Mouse (Mus musculus): ENCODE results near the gene Rdh16f1. TPM values are rescaled to one million over a fixed set of nuclear protein-coding genes. Genes with fewer than 3 reads are reported as not detected.
"Not testable (repeated sequence)": the region's sequence is repeated elsewhere in the genome, so short reads cannot be mapped to it uniquely, and the experiment has no call there.

Rdh16f1 gene
- polyA plus RNA-seq, 1 experiment from 2014 or later = not detected

DNA sequence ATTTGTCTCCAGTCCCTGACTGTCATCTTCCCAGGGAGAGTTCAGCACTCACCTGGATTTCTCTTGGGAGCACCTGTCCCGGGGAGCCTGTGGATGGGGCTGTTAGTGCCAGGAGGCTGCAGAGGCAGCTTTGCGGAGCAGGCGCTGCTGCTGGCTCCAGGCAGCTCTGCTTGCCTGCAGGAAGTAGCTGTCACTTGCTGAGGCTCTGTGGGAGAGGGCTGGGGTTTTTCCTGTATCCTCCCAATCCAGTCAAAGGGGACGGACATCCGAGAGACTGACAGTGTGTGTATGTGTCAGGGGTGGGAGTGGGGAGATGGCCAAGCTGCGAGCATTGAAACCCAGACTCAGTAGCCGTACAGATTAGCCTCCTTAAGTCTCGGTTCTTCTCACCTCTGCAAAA, 8.0 kb upstream of the Rdh16f1 start, which contains the start of gene Gpr182:
TSS of gene Gpr182 (minus strand) at position 185 of the 400 bp plus-strand sequence.
- Histone ChIP-seq H3K9me3 (no peaks in the 10 kb centered on the region), H3K36me3 (peaks cover 26% of the 10 kb centered on the region), H3K9ac (replicated peaks) (0 out of 2 replicates have a peak within 1 kb of the TSS, but pooled peaks have one; percentile 12), H3K4me1 (replicated peaks) (peaks cover 12% of the 10 kb centered on the region), H3K27me3 (no peaks in the 10 kb centered on the region), H3K27ac (no peak within 1 kb of the TSS), H3K4me3 (replicated peaks) (no peak within 1 kb of the TSS), H3K4me2 (replicated peaks) (no peak within 1 kb of the TSS)
- WGBS = 63% methylated on average over 8 of the region's 8 CpGs
- no peak for ATAC-seq

DNA sequence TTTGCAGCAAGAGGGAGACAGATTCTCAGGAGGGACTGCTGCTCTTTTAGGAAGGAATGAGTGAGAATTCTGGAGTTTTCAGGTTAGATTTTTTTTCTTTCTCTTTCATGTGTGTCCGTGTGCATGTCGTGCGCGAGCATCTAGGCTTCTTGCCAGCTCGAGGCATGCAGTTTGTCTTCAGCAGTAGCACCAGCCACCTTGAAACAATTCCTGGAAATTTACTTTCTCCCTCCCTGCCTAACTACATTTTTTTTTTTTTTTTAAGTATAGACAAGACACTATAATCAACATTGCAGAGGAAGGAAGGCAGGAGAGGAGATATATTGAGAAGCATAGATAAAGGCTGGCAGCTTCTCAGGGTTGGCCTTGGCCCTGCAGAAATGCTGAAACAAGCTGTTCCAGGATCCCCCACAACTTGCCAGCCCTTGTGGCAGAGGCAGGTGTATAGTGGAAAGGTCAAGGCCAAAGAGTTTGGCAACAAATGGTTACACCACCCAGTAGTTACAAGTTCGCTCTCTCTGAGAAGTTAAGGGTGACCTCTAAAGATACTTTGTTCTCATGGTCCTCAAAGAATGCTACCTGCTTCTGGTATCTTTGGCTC, 4.9 kb upstream of the Rdh16f1 start:
- Histone ChIP-seq H3K4me3 (replicated peaks) (no peak overlapping the region), H3K9me3 (no peaks in the 10 kb centered on the region), H3K4me2 (replicated peaks) (no peak overlapping the region), H3K27ac (no peak overlapping the region), H3K9ac (replicated peaks) (no peak overlapping the region), H3K36me3 (no peaks in the 10 kb centered on the region), H3K4me1 (replicated peaks) (peaks cover 4% of the 10 kb centered on the region; the same call in 1 of the 2 replicates), H3K27me3 (no peaks in the 10 kb centered on the region)
- 88% methylated on average over 6 of the region's 6 CpGs for WGBS
- no peak for ATAC-seq

DNA sequence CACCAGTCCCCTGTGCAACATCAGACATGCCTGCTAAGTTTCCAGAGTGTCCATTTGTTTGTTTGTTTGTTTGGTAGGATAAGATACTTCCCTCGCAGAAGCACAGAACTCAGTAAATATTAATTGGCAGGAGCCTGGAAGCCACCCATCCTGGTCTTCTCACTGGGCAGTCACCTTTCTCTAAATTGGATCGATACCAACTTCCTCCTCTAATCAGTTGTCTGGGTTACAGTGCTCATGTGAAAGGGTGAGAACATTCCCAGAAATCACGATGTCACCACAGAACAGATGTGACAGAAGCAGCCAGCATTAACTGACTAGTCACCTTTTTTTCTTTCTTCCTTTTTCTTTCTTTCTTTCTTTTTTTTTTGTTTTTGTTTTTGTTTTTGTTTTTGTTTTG, 4.3 kb upstream of the Rdh16f1 start:
- no peaks in the 10 kb centered on the region for H3K36me3 ChIP-seq
- no peaks in the 10 kb centered on the region for H3K9me3 ChIP-seq
- no peak overlapping the region for H3K4me3 ChIP-seq (replicated peaks)
- H3K27ac ChIP-seq = no peak overlapping the region
- H3K9ac ChIP-seq (replicated peaks) = no peak overlapping the region
- ATAC-seq = no peak
- WGBS = 85% methylated on average over 3 of the region's 3 CpGs
- H3K4me2 ChIP-seq (replicated peaks) = no peak overlapping the region
- H3K27me3 ChIP-seq = no peaks in the 10 kb centered on the region
- no peaks in the 10 kb centered on the region for H3K4me1 ChIP-seq (replicated peaks)

DNA sequence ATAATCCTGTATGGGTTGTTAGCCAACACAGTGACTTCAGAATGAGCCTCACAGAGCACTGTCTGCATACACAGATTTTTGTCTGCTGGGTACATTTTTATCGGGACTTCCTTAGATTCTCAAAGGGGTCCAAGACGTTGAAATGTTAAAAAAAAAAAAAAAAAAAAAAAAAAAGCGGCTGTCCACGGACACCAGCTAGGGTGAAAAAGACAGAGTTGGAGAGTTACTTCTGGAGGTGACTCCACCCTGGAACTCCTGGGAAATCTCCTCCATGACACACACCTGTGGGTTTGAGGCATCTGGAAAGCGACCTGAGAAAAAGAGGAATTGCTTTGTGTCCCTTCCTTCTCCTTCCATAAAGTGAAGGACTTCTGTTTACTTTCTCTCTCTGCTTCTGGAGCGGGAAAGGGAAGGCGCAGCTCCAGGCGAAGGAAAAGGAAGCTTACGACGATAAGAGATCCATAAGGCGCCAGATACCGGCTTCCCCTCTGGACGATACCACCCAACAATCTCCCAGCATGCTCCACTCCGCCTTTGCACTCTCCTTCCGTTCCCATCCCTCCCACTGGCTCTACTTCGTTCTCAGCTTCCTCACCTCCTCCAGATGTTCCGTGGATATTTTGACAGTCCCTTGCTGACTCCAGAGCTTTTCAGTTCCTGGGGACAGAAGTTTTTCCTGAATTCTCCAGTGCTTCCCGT, 3.7 kb upstream of the Rdh16f1 start:
- no peaks in the 10 kb centered on the region for H3K4me1 ChIP-seq (replicated peaks)
- ATAC-seq = no peak
- H3K9me3 ChIP-seq = no peaks in the 10 kb centered on the region
- peak overlapping the region; percentile 17 for H3K4me2 ChIP-seq (replicated peaks)
- no peak overlapping the region for H3K4me3 ChIP-seq (replicated peaks)
- H3K27me3 ChIP-seq = no peaks in the 10 kb centered on the region
- H3K27ac ChIP-seq = no peak overlapping the region
- H3K36me3 ChIP-seq = no peaks in the 10 kb centered on the region
- WGBS = 47% methylated on average over 18 of the region's 18 CpGs
- no peak overlapping the region for H3K9ac ChIP-seq (replicated peaks)

DNA sequence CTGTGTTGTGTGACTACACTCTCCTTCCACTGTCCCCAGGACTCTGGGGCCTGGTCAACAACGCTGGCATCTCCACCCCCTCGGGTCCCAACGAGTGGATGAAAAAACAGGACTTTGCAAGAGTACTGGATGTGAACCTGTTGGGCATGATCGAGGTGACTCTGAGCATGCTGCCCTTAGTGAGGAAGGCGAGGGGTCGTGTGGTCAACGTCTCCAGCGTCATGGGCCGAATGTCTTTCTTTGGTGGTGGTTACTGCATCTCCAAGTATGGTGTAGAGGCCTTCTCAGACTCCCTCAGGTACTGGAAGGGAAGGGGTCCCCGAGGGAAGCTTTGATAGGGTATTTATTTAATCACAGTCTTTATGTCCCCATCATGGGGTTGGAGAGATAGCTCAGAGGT, 3.3 kb downstream of the Rdh16f1 start:
- not testable (repeated sequence) for H3K4me1 ChIP-seq (replicated peaks); ATAC-seq; H3K4me3 ChIP-seq (replicated peaks); H3K27ac ChIP-seq; H3K36me3 ChIP-seq; H3K9me3 ChIP-seq; H3K9ac ChIP-seq (replicated peaks); H3K4me2 ChIP-seq (replicated peaks); H3K27me3 ChIP-seq
- 86% methylated on average over 10 of the region's 10 CpGs for WGBS

DNA sequence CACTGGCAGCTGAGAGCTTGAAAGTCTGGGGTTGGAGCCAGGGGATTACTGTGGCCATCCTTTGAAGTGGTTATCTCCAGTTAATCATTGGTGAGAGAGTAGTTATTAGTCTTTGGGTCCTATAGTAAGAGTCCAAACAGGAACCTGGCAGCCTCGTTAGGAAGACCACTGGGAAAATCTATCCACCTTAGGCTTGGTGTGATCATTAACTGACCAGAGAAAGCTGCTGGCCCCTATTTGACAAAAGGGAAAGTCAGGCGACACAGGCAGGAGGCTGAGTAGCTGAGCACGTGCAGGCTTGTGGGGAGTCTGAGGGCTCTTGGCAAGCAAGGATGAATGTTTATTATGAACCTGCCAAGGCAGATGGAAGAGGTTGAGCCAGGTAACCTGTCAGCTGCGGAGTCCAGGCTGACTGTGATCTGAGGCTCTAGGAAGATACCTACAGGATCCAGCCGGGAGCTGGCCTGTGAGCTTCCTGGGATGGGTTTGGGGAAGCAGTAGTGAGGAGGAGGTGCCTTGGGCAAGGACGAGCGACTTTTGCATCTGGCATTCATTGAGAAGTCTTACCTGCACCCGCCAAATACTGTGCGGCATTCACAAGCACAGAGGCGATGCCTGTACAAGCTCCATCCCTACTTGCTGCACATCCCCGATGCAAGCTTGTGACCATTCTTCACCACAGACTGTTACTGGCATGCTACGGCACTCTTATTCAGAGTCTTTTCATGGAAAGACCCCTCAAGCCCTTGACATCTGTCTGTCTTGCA, 4.5 kb downstream of the Rdh16f1 start:
- H3K4me3 ChIP-seq (replicated peaks) = no peak overlapping the region
- no peaks in the 10 kb centered on the region for H3K4me1 ChIP-seq (replicated peaks)
- H3K9ac ChIP-seq (replicated peaks) = no peak overlapping the region
- no peaks in the 10 kb centered on the region for H3K36me3 ChIP-seq
- no peaks in the 10 kb centered on the region for H3K27me3 ChIP-seq
- no peak overlapping the region for H3K27ac ChIP-seq
- no peaks in the 10 kb centered on the region for H3K9me3 ChIP-seq
- WGBS = 74% methylated on average over 12 of the region's 12 CpGs
- H3K4me2 ChIP-seq (replicated peaks) = no peak overlapping the region
- ATAC-seq = no peak

DNA sequence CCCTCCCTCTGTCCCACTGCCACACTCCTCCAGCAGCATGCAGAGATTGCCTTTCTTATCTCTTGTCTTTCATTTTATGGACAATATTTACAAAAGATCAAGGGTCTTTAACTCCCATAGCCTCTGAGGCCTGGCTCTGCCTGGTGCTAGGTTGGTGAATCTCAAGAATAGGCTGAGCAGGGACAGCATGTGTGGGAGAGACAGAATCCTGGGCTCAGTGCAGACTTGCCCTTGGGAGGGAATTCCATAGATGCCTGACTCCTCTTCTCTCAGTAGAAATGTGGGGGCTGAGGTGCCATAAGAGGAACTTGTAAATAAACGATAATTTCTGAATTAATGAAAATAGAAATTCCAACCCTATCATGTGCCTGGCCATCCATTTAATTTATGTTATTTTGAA, 7.0 kb downstream of the Rdh16f1 start:
- no peaks in the 10 kb centered on the region for H3K36me3 ChIP-seq
- no peak overlapping the region for H3K27ac ChIP-seq

DNA sequence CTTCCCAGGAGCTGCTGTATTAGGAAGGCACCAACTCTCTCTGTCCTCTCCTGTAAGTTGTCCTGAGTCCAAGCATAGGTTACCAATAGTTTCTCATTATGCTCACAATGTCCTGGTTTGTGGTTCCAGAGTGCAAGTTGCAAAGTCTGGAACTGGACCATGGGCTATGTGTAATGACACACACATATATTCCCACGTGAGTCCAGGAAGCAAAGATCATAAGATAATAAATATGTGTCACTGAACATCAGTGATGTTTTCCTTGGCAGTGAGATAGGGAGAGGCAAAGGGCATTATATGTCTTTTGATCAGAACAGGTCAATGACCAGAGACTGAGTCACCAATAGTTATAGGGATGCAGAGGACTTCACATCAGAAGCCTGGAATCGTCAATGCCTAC, 16.4 kb downstream of the Rdh16f1 start, which contains the start of gene Rdh9:
TSS of gene Rdh9 (plus strand) at position 376 of the 400 bp plus-strand sequence.
- no peak within 1 kb of the TSS for H3K9ac ChIP-seq (replicated peaks)
- H3K4me3 ChIP-seq (replicated peaks) = no peak within 1 kb of the TSS
- no peaks in the 10 kb centered on the region for H3K27me3 ChIP-seq
- no peak for ATAC-seq
- H3K36me3 ChIP-seq = no peaks in the 10 kb centered on the region
- no peak within 1 kb of the TSS for H3K27ac ChIP-seq
- H3K9me3 ChIP-seq = no peaks in the 10 kb centered on the region
- H3K4me1 ChIP-seq (replicated peaks) = no peaks in the 10 kb centered on the region
- WGBS = 83% methylated on average over 2 of the region's 2 CpGs
- no peak within 1 kb of the TSS for H3K4me2 ChIP-seq (replicated peaks)

More for the DNA sequence above, 7.0 kb downstream of the Rdh16f1 start:
- Histone ChIP-seq H3K4me3 (replicated peaks) (no peak overlapping the region), H3K4me2 (replicated peaks) (no peak overlapping the region), H3K27me3 (no peaks in the 10 kb centered on the region), H3K9me3 (no peaks in the 10 kb centered on the region), H3K4me1 (replicated peaks) (no peaks in the 10 kb centered on the region), H3K9ac (replicated peaks) (no peak overlapping the region)
- no peak for ATAC-seq
- 97% methylated on average over 1 of the region's 1 CpGs for whole genome bisulfite sequencing

DNA sequence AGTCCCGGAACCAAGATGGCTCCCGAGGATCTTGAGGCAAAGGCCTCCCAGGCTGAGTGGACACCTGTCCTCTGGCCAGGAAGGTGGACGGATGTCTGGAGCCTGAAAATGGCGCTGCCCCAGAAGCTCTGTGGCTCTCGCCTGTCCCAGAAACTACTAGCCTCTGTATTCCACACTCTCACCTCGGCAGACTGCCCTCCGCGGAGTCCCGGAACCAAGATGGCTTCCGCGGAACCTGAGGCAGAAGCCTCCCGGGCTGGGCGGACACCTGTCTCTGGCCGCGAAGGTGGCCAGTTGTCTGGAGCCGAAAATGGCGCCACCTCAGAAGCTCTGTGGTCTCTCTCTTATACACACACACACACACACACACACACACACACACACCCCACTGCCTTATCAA, 22.7 kb downstream of the Rdh16f1 start:
- H3K9ac ChIP-seq (replicated peaks); H3K4me2 ChIP-seq (replicated peaks); H3K36me3 ChIP-seq; H3K4me3 ChIP-seq (replicated peaks); ATAC-seq; H3K9me3 ChIP-seq; H3K27ac ChIP-seq; H3K27me3 ChIP-seq; H3K4me1 ChIP-seq (replicated peaks): not testable (repeated sequence)
- WGBS = 96% methylated on average over 17 of the region's 17 CpGs

DNA sequence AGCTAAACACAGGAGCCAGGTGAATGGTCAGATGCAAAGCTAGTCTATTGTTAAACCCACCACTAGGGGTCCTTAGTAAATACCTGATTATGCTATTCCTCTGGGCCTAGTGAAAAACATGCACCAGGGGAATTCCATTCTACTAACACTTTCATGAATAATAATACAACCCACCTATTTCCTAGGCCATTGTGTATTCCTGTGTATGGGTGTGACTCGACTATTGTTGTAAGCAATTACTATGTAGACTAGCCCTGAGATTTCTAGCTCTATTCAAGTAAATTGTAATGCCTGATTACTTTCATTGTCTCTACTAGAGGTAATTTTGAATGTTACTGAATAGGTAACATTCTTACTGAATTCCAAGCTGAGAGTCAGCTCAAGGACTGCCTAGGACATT, 25.8 kb downstream of the Rdh16f1 start:
- H3K4me2 ChIP-seq (replicated peaks); H3K9ac ChIP-seq (replicated peaks); H3K9me3 ChIP-seq; ATAC-seq; H3K36me3 ChIP-seq; H3K27ac ChIP-seq; H3K4me3 ChIP-seq (replicated peaks); H3K27me3 ChIP-seq; H3K4me1 ChIP-seq (replicated peaks): not testable (repeated sequence)
- 78% methylated on average over 1 of the region's 1 CpGs for WGBS

DNA sequence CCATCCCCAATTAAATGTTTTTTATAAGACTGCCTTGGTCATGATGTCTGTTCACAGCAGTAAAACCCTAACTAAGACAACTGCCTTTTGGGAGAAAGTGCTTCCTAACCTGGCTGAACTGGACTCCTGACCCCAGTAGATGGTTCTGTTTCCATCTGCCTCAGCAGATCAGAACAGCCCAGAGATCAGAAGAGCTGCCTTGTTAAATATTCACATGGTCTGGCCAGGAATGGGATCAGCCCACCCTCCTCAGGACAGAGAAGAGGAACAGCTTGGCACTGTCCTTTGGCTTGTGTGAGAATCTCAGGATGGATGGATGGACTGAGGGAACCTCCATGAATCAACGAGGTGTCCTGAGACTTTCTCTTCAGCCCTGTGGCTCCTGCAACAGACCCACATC, 39.7 kb downstream of the Rdh16f1 start:
- Histone ChIP-seq H3K4me3 (replicated peaks) (no peak overlapping the region), H3K27me3 (no peaks in the 10 kb centered on the region), H3K27ac (no peak overlapping the region), H3K9ac (replicated peaks) (no peak overlapping the region), H3K4me2 (replicated peaks) (no peak overlapping the region), H3K36me3 (no peaks in the 10 kb centered on the region), H3K4me1 (replicated peaks) (no peaks in the 10 kb centered on the region), H3K9me3 (no peaks in the 10 kb centered on the region)
- 69% methylated on average over 1 of the region's 1 CpGs for WGBS
- ATAC-seq = no peak

GRCm38 (mm10) chr10:127800891-127801290, 41.3 kb downstream of the Rdh16f1 start, which contains the start of gene Rdh16:
Gene Rdh16 (plus strand): TSS chr10:127801152.
- H3K9ac ChIP-seq (replicated peaks) = no peak within 1 kb of the TSS
- H3K27ac ChIP-seq = no peak within 1 kb of the TSS
- H3K27me3 ChIP-seq = no peaks in the 10 kb centered on the region
- WGBS = 89% methylated on average over 6 of the region's 6 CpGs
- no peaks in the 10 kb centered on the region for H3K9me3 ChIP-seq
- no peak within 1 kb of the TSS for H3K4me2 ChIP-seq (replicated peaks)
- no peak within 1 kb of the TSS for H3K4me3 ChIP-seq (replicated peaks)
- no peak for ATAC-seq
- H3K4me1 ChIP-seq (replicated peaks) = no peaks in the 10 kb centered on the region
- no peaks in the 10 kb centered on the region for H3K36me3 ChIP-seq
